Mouse (Mus musculus): Measurements from ENCODE around the gene Zkscan7. TPM values are rescaled to one million over a fixed set of nuclear protein-coding genes. Genes with fewer than 3 reads are reported as not detected.

Zkscan7 gene
- 25.3 TPM for polyA plus RNA-seq (2014; fragmentation: Illumina TruSeq; extraction: RNeasy Lipid Tissue Mini Kit (QIAGEN cat#74804); ENCODE audit: low read depth, low replicate concordance)

DNA sequence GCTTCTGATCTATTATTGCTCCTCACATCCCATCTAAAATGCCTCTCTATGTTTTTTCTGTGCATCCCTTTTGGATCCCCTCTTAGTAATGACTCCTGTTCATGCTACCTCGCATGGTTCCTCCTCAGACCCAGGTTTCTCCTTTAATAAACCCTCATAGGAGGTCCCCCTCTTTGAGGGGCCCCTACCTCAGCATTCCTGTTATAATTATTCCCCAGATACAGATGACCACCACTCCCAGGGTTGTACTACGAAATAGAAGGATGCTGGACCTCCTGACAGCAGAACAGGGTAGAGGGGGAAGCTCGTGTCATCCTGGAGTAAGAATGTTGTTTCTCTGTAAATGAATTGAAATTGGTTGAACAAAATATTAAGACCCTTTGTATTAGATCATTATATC is at the start of gene Zkscan7:
Zkscan7 (plus strand) TSS at position 301 of the 400 bp plus-strand sequence.

DNA sequence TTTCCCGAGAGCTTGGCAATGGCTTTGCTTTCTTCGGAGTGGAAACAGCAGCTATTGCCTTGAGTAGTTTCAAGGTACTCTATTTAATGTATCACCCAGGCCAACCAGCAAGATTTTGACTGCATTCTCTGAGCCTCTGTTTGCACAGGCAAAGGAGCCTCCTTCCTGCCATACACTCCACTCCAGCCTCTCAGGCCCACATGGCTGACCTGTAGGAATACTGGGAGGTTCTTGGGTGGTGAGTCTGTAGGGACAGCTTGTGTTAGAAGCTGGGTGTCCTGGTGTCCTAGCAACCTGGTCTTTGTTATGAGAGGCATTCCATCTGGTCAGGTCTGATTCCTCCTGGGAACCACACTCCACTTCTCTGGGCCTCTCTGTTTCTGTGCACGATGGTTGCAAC is 41.7 kb upstream of the Zkscan7 start, which contains the start of gene Gm35549:
Gm35549 (minus strand) TSS at position 276 of the 400 bp plus-strand sequence.

GRCm38 (mm10) chr9:122865697-122866166 is 19.8 kb upstream of the Zkscan7 start, which contains the start of gene Zfp445:
TSS of gene Zfp445 (minus strand) at chr9:122866006.

DNA sequence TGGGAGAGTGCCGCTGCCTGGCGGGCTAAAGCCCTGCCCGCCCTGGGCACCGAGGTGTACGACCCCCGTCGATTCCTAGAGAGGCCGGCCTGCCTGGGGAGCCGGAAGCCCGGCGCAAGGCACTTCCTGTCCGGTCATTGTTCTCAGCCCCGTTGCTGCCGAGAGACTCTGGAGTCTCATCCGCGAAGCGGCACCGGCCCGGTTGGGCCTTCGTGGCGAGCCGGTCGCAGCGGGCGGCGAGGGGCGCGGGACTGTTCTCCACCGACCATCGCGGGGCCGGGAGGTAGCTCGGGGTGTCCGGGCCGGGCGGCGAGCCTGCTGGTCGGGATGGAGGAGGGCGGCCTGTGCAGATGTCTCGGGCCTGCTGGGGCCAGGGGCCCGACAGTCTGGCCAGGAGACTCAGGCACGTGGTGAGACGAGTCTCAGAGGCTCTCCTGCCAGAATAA is 37.5 kb downstream of the Zkscan7 start, which contains the start of gene Zfp105:
Zfp105 (plus strand) TSS at position 137 of the 446 bp plus-strand sequence.

Other genes with a start within 250 kb of the Zkscan7 start
- 0.08 TPM for gene Topaz1, start 138.3 kb upstream of the Zkscan7 start, polyA plus RNA-seq (2014; fragmentation: Illumina TruSeq; extraction: RNeasy Lipid Tissue Mini Kit (QIAGEN cat#74804); ENCODE audit: low read depth, low replicate concordance)
- 58.7 TPM for gene Tcaim, start 80.1 kb upstream of the Zkscan7 start, polyA plus RNA-seq (2014; fragmentation: Illumina TruSeq; extraction: RNeasy Lipid Tissue Mini Kit (QIAGEN cat#74804); ENCODE audit: low read depth, low replicate concordance)
- not detected for gene Gm35549, start 41.6 kb upstream of the Zkscan7 start, polyA plus RNA-seq (2014; fragmentation: Illumina TruSeq; extraction: RNeasy Lipid Tissue Mini Kit (QIAGEN cat#74804); ENCODE audit: low read depth, low replicate concordance)
- gene Zfp445, start 19.7 kb upstream of the Zkscan7 start, polyA plus RNA-seq (2014; fragmentation: Illumina TruSeq; extraction: RNeasy Lipid Tissue Mini Kit (QIAGEN cat#74804); ENCODE audit: low read depth, low replicate concordance) = 88.0 TPM
- gene Zfp105, start 37.4 kb downstream of the Zkscan7 start, polyA plus RNA-seq (2014; fragmentation: Illumina TruSeq; extraction: RNeasy Lipid Tissue Mini Kit (QIAGEN cat#74804); ENCODE audit: low read depth, low replicate concordance) = 6.5 TPM
- 68.7 TPM for gene 1110059G10Rik, start 65.3 kb downstream of the Zkscan7 start, polyA plus RNA-seq (2014; fragmentation: Illumina TruSeq; extraction: RNeasy Lipid Tissue Mini Kit (QIAGEN cat#74804); ENCODE audit: low read depth, low replicate concordance)
- gene Kif15, start 65.4 kb downstream of the Zkscan7 start, polyA plus RNA-seq (2014; fragmentation: Illumina TruSeq; extraction: RNeasy Lipid Tissue Mini Kit (QIAGEN cat#74804); ENCODE audit: low read depth, low replicate concordance) = 0.32 TPM
- gene Tmem42, start 135.6 kb downstream of the Zkscan7 start, polyA plus RNA-seq (2014; fragmentation: Illumina TruSeq; extraction: RNeasy Lipid Tissue Mini Kit (QIAGEN cat#74804); ENCODE audit: low read depth, low replicate concordance) = 12.4 TPM
- not detected for gene Tgm4, start 149.0 kb downstream of the Zkscan7 start, polyA plus RNA-seq (2014; fragmentation: Illumina TruSeq; extraction: RNeasy Lipid Tissue Mini Kit (QIAGEN cat#74804); ENCODE audit: low read depth, low replicate concordance)
- gene Zdhhc3, start 227.5 kb downstream of the Zkscan7 start, polyA plus RNA-seq (2014; fragmentation: Illumina TruSeq; extraction: RNeasy Lipid Tissue Mini Kit (QIAGEN cat#74804); ENCODE audit: low read depth, low replicate concordance) = 27.2 TPM
- gene Exosc7, start 227.5 kb downstream of the Zkscan7 start, polyA plus RNA-seq (2014; fragmentation: Illumina TruSeq; extraction: RNeasy Lipid Tissue Mini Kit (QIAGEN cat#74804); ENCODE audit: low read depth, low replicate concordance) = 13.4 TPM

Data from kidney, adult 10 weeks (tissue).